Mouse (Mus musculus): ENCODE measurements around the gene Mslnl. TPM values are rescaled to one million over a fixed set of nuclear protein-coding genes. Genes with fewer than 3 reads are reported as not detected.

The Mslnl gene
- total RNA-seq (2014; rRNA removed) (not detected in 2 replicates), polyA plus RNA-seq (2015; fragmentation: Nextera tagmentation; extraction: Ambion mirVana) (not detected in 2 replicates)

DNA sequence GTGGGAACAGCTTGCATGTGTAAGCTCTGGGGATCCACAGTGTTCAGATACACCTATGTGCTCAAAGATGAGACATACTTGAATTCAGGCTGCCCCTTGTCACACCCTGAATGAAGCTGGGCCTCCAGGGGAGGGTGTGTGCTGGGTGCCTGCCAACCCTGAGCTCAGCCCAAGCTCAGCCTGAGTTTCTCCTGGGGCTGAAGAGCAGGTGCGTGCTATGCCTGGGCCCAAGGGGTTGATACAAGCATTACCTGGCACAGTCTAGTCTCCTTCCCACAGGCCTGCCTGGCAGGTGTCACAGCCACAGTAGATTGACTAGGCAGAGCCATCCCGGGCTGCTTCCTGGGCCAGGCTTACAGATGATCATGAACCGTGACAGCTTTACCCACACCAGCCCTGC is at the start of gene Mslnl:
Gene Mslnl, plus strand, starts transcription at position 298 of the 400 bp plus-strand sequence.
- no peak within 1 kb of the TSS for H3K4me3 ChIP-seq (ENCODE audit: low read depth, low read length)
- H3K9ac ChIP-seq (replicated peaks; ENCODE audit: low read length, poor library complexity, severe bottlenecking): no peak within 1 kb of the TSS
- ATAC-seq (ENCODE audit: low FRiP score) (no peak), DNase-seq (ENCODE audit: low spot score) (no peak)
- H3K27ac ChIP-seq (ENCODE audit: low read depth, low read length): no peak within 1 kb of the TSS
- peaks cover 3% of the 10 kb centered on the region; the same call in 1 of the 2 replicates for H3K36me3 ChIP-seq (ENCODE audit: insufficient read depth, low read length)
- H3K4me1 ChIP-seq (ENCODE audit: insufficient read depth, low read length): no peaks in the 10 kb centered on the region
- H3K4me2 ChIP-seq (ENCODE audit: low read depth, low read length, poor library complexity, severe bottlenecking): no peak within 1 kb of the TSS
- no peaks in the 10 kb centered on the region for H3K9me3 ChIP-seq (ENCODE audit: low read length)
- TF ChIP-seq CTCF (IDR thresholded peaks at IDR 0.05): no peak
- 75% methylated on average over 3 of the region's 3 CpGs for WGBS
- no peaks in the 10 kb centered on the region for H3K27me3 ChIP-seq (ENCODE audit: insufficient read depth, low read length)

DNA sequence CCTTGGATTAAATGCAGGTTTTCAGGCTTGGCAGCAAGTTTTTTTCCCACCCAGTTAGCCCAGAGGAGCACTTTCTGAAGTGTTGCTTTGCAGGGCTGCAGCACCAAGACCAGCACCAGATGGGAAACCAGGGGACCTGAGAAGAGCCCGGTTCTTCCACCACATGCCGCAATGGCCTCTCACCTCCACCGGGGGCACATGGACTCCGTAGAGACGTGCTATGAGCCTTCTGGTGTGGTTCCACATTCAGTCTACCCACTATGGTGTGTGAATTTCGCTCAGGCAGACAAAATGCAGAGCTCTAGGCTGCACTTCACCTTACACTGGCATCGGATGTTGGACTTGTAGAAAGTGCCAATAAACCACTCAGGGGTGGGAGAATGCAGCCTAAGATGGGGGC is 49.5 kb upstream of the Mslnl start:
- peak; percentile 46 for DNase-seq (ENCODE audit: low spot score)
- no peak for ATAC-seq (ENCODE audit: low FRiP score)
- Histone ChIP-seq H3K27me3 (ENCODE audit: insufficient read depth, low read length) (no peaks in the 10 kb centered on the region), H3K4me2 (ENCODE audit: low read depth, low read length, poor library complexity, severe bottlenecking) (no peak overlapping the region), H3K9me3 (ENCODE audit: low read length) (no peaks in the 10 kb centered on the region), H3K4me1 (ENCODE audit: insufficient read depth, low read length) (no peaks in the 10 kb centered on the region), H3K27ac (ENCODE audit: low read depth, low read length) (no peak overlapping the region), H3K36me3 (ENCODE audit: insufficient read depth, low read length) (no peaks in the 10 kb centered on the region), H3K9ac (replicated peaks; ENCODE audit: low read length, poor library complexity, severe bottlenecking) (no peak overlapping the region), H3K4me3 (ENCODE audit: low read depth, low read length) (no peak overlapping the region)
- peak; percentile 59 for TF ChIP-seq CTCF (IDR thresholded peaks at IDR 0.05)
- WGBS: 45% methylated on average over 7 of the region's 7 CpGs

DNA sequence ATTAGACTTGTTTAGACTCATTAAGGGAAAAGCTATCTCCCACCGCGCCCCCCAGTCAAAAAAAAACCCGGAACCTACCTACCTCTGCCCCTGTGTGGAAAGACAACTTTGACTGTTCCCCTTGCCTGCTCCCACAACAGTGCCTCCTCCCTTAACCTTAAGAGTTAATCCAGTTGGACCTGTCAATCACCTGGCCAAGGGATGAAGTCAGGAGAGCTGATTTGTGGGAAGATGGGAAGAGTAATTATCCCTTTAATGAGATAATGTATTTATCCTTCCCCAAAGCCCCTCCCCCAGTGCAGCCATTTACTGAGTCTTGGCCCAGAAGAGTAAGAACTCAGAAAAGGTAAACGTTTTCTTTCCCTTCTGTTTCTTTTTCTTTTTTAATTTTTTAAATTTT is 46.9 kb upstream of the Mslnl start:
- no peak for TF ChIP-seq CTCF (IDR thresholded peaks at IDR 0.05)
- H3K4me3 ChIP-seq (ENCODE audit: low read depth, low read length): no peak overlapping the region
- no peak for ATAC-seq (ENCODE audit: low FRiP score)
- H3K4me2 ChIP-seq (ENCODE audit: low read depth, low read length, poor library complexity, severe bottlenecking): no peak overlapping the region
- H3K9me3 ChIP-seq (ENCODE audit: low read length): no peaks in the 10 kb centered on the region
- 77% methylated on average over 4 of the region's 4 CpGs for WGBS
- H3K36me3 ChIP-seq (ENCODE audit: insufficient read depth, low read length): no peaks in the 10 kb centered on the region
- no peaks in the 10 kb centered on the region for H3K27me3 ChIP-seq (ENCODE audit: insufficient read depth, low read length)
- no peak overlapping the region for H3K9ac ChIP-seq (replicated peaks; ENCODE audit: low read length, poor library complexity, severe bottlenecking)
- no peak for DNase-seq (ENCODE audit: low spot score)
- no peaks in the 10 kb centered on the region for H3K4me1 ChIP-seq (ENCODE audit: insufficient read depth, low read length)
- H3K27ac ChIP-seq (ENCODE audit: low read depth, low read length): no peak overlapping the region

DNA sequence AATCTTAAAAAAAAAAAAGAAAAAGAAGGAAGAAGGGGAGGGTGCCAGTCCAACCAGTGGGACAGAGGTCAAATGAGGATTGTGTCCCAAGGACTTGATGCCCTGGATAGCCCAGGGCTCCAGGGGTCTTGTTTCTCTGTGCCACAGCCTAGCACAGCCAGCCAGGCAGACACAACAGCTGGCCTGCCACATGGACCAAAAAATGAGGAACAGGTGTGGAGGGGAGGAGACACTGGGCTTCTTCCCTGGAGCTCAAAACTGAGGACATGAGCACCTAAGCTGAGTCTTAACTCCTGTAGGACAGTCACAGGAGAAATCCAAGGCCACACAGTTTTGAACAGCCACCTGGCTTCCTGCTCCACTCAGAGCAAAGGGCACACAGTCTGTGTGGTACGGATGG is 39.6 kb upstream of the Mslnl start:
- Histone ChIP-seq H3K36me3 (ENCODE audit: insufficient read depth, low read length) (no peaks in the 10 kb centered on the region), H3K4me2 (ENCODE audit: low read depth, low read length, poor library complexity, severe bottlenecking) (no peak overlapping the region), H3K9me3 (ENCODE audit: low read length) (no peaks in the 10 kb centered on the region), H3K4me3 (ENCODE audit: low read depth, low read length) (no peak overlapping the region), H3K4me1 (ENCODE audit: insufficient read depth, low read length) (no peaks in the 10 kb centered on the region), H3K9ac (replicated peaks; ENCODE audit: low read length, poor library complexity, severe bottlenecking) (no peak overlapping the region), H3K27me3 (ENCODE audit: insufficient read depth, low read length) (no peaks in the 10 kb centered on the region), H3K27ac (ENCODE audit: low read depth, low read length) (no peak overlapping the region)
- no peak for DNase-seq (ENCODE audit: low spot score)
- ATAC-seq (ENCODE audit: low FRiP score): no peak
- no peak for TF ChIP-seq CTCF (IDR thresholded peaks at IDR 0.05)
- WGBS: 50% methylated on average over 1 of the region's 1 CpGs

DNA sequence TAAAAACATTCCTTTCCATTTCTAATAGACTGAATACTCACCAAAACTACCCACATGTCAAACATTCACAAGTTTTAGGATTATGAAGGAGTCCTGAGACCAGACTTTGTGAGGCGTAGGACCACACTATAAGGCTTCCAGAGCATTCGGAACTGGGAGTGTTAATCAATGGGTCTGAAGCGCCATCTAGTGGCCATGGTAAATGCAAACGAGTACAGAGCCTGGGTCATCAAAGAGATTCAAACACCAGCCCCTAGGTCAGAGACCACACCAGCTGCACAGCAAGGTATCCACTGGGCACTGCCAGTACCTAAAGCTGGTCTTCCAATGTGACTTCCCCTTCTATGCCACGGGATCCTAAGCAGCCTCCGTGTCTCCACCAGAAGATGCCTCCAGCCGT is 37.4 kb upstream of the Mslnl start:
- WGBS: 10% methylated on average over 7 of the region's 7 CpGs
- H3K4me3 ChIP-seq (ENCODE audit: low read depth, low read length): no peak overlapping the region
- H3K27me3 ChIP-seq (ENCODE audit: insufficient read depth, low read length): no peaks in the 10 kb centered on the region
- no peak overlapping the region for H3K4me2 ChIP-seq (ENCODE audit: low read depth, low read length, poor library complexity, severe bottlenecking)
- H3K36me3 ChIP-seq (ENCODE audit: insufficient read depth, low read length): no peaks in the 10 kb centered on the region
- TF ChIP-seq CTCF (IDR thresholded peaks at IDR 0.05): peak; percentile 92
- H3K9ac ChIP-seq (replicated peaks; ENCODE audit: low read length, poor library complexity, severe bottlenecking): no peak overlapping the region
- H3K4me1 ChIP-seq (ENCODE audit: insufficient read depth, low read length): no peaks in the 10 kb centered on the region
- no peak overlapping the region for H3K27ac ChIP-seq (ENCODE audit: low read depth, low read length)
- ATAC-seq (ENCODE audit: low FRiP score) (no peak), DNase-seq (ENCODE audit: low spot score) (peak; percentile 92)
- no peaks in the 10 kb centered on the region for H3K9me3 ChIP-seq (ENCODE audit: low read length)

DNA sequence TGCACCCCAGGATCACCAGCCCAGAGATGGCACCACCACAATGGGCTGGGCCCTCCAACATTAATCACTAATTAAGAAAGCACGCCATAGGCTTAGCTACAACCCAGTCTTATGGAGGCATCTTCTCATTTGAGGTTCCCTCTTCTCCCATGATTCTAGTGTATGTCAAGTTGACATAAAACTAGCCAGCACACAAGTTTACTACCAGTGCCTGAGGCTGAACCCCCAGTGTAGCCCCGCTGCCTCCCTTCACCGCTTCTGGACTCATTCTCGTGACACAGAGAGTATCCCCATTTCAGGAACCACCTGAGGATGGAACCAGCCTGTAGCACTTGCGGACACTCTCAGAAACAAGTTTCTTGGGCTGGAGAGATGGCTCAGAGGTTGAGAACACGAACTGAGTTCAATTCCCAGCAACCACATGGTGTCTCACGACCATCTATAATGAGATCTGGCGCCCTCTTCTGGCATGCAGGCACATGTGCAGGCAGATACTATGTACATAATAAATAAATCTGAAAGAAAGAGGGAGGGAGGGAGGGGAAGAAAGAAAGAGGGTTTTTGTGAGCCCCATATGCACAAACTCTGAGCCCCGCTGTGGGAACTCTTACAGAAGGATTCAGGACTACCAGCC is 34.9 kb upstream of the Mslnl start:
- Histone ChIP-seq H3K4me2 (ENCODE audit: low read depth, low read length, poor library complexity, severe bottlenecking) (no peak overlapping the region), H3K4me1 (ENCODE audit: insufficient read depth, low read length) (no peaks in the 10 kb centered on the region), H3K9ac (replicated peaks; ENCODE audit: low read length, poor library complexity, severe bottlenecking) (no peak overlapping the region), H3K27me3 (ENCODE audit: insufficient read depth, low read length) (no peaks in the 10 kb centered on the region), H3K27ac (ENCODE audit: low read depth, low read length) (no peak overlapping the region), H3K36me3 (ENCODE audit: insufficient read depth, low read length) (no peaks in the 10 kb centered on the region), H3K9me3 (ENCODE audit: low read length) (no peaks in the 10 kb centered on the region), H3K4me3 (ENCODE audit: low read depth, low read length) (no peak overlapping the region)
- 56% methylated on average over 9 of the region's 9 CpGs for WGBS
- ATAC-seq (ENCODE audit: low FRiP score): no peak
- TF ChIP-seq CTCF (IDR thresholded peaks at IDR 0.05): peak; percentile 53
- DNase-seq (ENCODE audit: low spot score): no peak
